Mouse (Mus musculus): Measurements from ENCODE around the gene Ankrd10. TPM values are rescaled to one million over a fixed set of nuclear protein-coding genes. Genes with fewer than 3 reads are reported as not detected.
"Not testable (repeated sequence)": the region's sequence is repeated elsewhere in the genome, so short reads cannot be mapped to it uniquely, and the experiment has no call there.

Gene Ankrd10
- polyA plus RNA-seq (2014; fragmentation: Nextera tagmentation; extraction: Ambion mirVana): 87.0 and 92.0 TPM in 2 replicates

- Histone ChIP-seq H3K4me3 (ENCODE audit: low read depth, low read length) (peak within 1 kb of the TSS; percentile 94), H3K9ac (replicated peaks; ENCODE audit: low read length) (peak within 1 kb of the TSS; percentile 98), H3K27me3 (ENCODE audit: control insufficient read depth, insufficient read depth, low read length) (no peaks in the 10 kb centered on the region), H3K9me3 (replicated peaks; ENCODE audit: control insufficient read depth, low read length) (no peaks in the 10 kb centered on the region), H3K36me3 (replicated peaks; ENCODE audit: control insufficient read depth, insufficient read depth, low read depth, low read length) (peaks cover 7% of the 10 kb centered on the region), H3K27ac (replicated peaks; ENCODE audit: low read depth, low read length) (peak within 1 kb of the TSS; percentile 98), H3K4me1 (ENCODE audit: control insufficient read depth, insufficient read depth, low read length) (no peaks in the 10 kb centered on the region; the same call in 1 of the 2 replicates), H3K4me2 (ENCODE audit: low read depth, low read length) (peak within 1 kb of the TSS; percentile 78)
- DNase-seq (ENCODE audit: low spot score): peak; percentile 98
- 0% methylated on average over 40 of the region's 40 CpGs for WGBS
- peak; percentile 94 for ATAC-seq (replicated peaks; ENCODE audit: insufficient number of reproducible peaks, low FRiP score, low TSS enrichment, low read depth)
These were observed at the start of gene Ankrd10 for GRCm38 (mm10) chr8:11635611-11636081. Gene Ankrd10, minus strand, starts transcription at chr8:11635757.

- H3K27ac ChIP-seq (replicated peaks; ENCODE audit: low read depth, low read length): no peak overlapping the region
- DNase-seq (ENCODE audit: low spot score): no peak
- WGBS: 85% methylated on average over 7 of the region's 7 CpGs
These were observed 49.0 kb upstream of the Ankrd10 start for GRCm38 (mm10) chr8:11684558-11684957.

GRCm38 (mm10) chr8:11668308-11668707, 32.8 kb upstream of the Ankrd10 start:
- no peaks in the 10 kb centered on the region for H3K27me3 ChIP-seq (ENCODE audit: control insufficient read depth, insufficient read depth, low read length)

More at GRCm38 (mm10) chr8:11684558-11684957, 49.0 kb upstream of the Ankrd10 start:
- Histone ChIP-seq H3K4me1 (ENCODE audit: control insufficient read depth, insufficient read depth, low read length) (no peaks in the 10 kb centered on the region), H3K4me3 (ENCODE audit: low read depth, low read length) (no peak overlapping the region), H3K27me3 (ENCODE audit: control insufficient read depth, insufficient read depth, low read length) (no peaks in the 10 kb centered on the region), H3K9ac (replicated peaks; ENCODE audit: low read length) (no peak overlapping the region), H3K36me3 (replicated peaks; ENCODE audit: control insufficient read depth, insufficient read depth, low read depth, low read length) (no peaks in the 10 kb centered on the region), H3K9me3 (replicated peaks; ENCODE audit: control insufficient read depth, low read length) (no peaks in the 10 kb centered on the region), H3K4me2 (ENCODE audit: low read depth, low read length) (no peak overlapping the region)
- no peak for ATAC-seq (replicated peaks; ENCODE audit: insufficient number of reproducible peaks, low FRiP score, low TSS enrichment, low read depth)

GRCm38 (mm10) chr8:11666023-11666716, 30.6 kb upstream of the Ankrd10 start:
- H3K9ac ChIP-seq (replicated peaks; ENCODE audit: low read length); H3K9me3 ChIP-seq (replicated peaks; ENCODE audit: control insufficient read depth, low read length); H3K27ac ChIP-seq (replicated peaks; ENCODE audit: low read depth, low read length); ATAC-seq (replicated peaks; ENCODE audit: insufficient number of reproducible peaks, low FRiP score, low TSS enrichment, low read depth); DNase-seq (ENCODE audit: low spot score); H3K4me3 ChIP-seq (ENCODE audit: low read depth, low read length); H3K4me1 ChIP-seq (ENCODE audit: control insufficient read depth, insufficient read depth, low read length); H3K27me3 ChIP-seq (ENCODE audit: control insufficient read depth, insufficient read depth, low read length); H3K4me2 ChIP-seq (ENCODE audit: low read depth, low read length); H3K36me3 ChIP-seq (replicated peaks; ENCODE audit: control insufficient read depth, insufficient read depth, low read depth, low read length): not testable (repeated sequence)
- 83% methylated on average over 20 of the region's 20 CpGs for WGBS

More at GRCm38 (mm10) chr8:11668308-11668707, 32.8 kb upstream of the Ankrd10 start:
- no peak overlapping the region for H3K4me2 ChIP-seq (ENCODE audit: low read depth, low read length)
- no peak overlapping the region for H3K9ac ChIP-seq (replicated peaks; ENCODE audit: low read length)
- H3K27ac ChIP-seq (replicated peaks; ENCODE audit: low read depth, low read length): no peak overlapping the region
- H3K36me3 ChIP-seq (replicated peaks; ENCODE audit: control insufficient read depth, insufficient read depth, low read depth, low read length): no peaks in the 10 kb centered on the region
- DNase-seq (ENCODE audit: low spot score) (no peak), ATAC-seq (replicated peaks; ENCODE audit: insufficient number of reproducible peaks, low FRiP score, low TSS enrichment, low read depth) (no peak)
- H3K4me1 ChIP-seq (ENCODE audit: control insufficient read depth, insufficient read depth, low read length): no peaks in the 10 kb centered on the region
- H3K4me3 ChIP-seq (ENCODE audit: low read depth, low read length): no peak overlapping the region
- 72% methylated on average over 2 of the region's 2 CpGs for WGBS
- no peaks in the 10 kb centered on the region for H3K9me3 ChIP-seq (replicated peaks; ENCODE audit: control insufficient read depth, low read length)

GRCm38 (mm10) chr8:11661969-11662368, 26.4 kb upstream of the Ankrd10 start:
- DNase-seq (ENCODE audit: low spot score) (no peak), ATAC-seq (replicated peaks; ENCODE audit: insufficient number of reproducible peaks, low FRiP score, low TSS enrichment, low read depth) (no peak)
- no peak overlapping the region for H3K27ac ChIP-seq (replicated peaks; ENCODE audit: low read depth, low read length)
- H3K4me3 ChIP-seq (ENCODE audit: low read depth, low read length): no peak overlapping the region
- H3K9me3 ChIP-seq (replicated peaks; ENCODE audit: control insufficient read depth, low read length): no peaks in the 10 kb centered on the region
- H3K27me3 ChIP-seq (ENCODE audit: control insufficient read depth, insufficient read depth, low read length): no peaks in the 10 kb centered on the region
- WGBS: 80% methylated on average over 3 of the region's 3 CpGs
- no peak overlapping the region for H3K4me2 ChIP-seq (ENCODE audit: low read depth, low read length)
- no peaks in the 10 kb centered on the region for H3K36me3 ChIP-seq (replicated peaks; ENCODE audit: control insufficient read depth, insufficient read depth, low read depth, low read length)
- H3K4me1 ChIP-seq (ENCODE audit: control insufficient read depth, insufficient read depth, low read length): no peaks in the 10 kb centered on the region
- H3K9ac ChIP-seq (replicated peaks; ENCODE audit: low read length): no peak overlapping the region

- Histone ChIP-seq H3K4me2 (ENCODE audit: low read depth, low read length) (no peak overlapping the region), H3K27me3 (ENCODE audit: control insufficient read depth, insufficient read depth, low read length) (no peaks in the 10 kb centered on the region), H3K9ac (replicated peaks; ENCODE audit: low read length) (no peak overlapping the region), H3K36me3 (replicated peaks; ENCODE audit: control insufficient read depth, insufficient read depth, low read depth, low read length) (no peaks in the 10 kb centered on the region), H3K9me3 (replicated peaks; ENCODE audit: control insufficient read depth, low read length) (no peaks in the 10 kb centered on the region), H3K4me1 (ENCODE audit: control insufficient read depth, insufficient read depth, low read length) (no peaks in the 10 kb centered on the region), H3K4me3 (ENCODE audit: low read depth, low read length) (no peak overlapping the region), H3K27ac (replicated peaks; ENCODE audit: low read depth, low read length) (no peak overlapping the region)
- ATAC-seq (replicated peaks; ENCODE audit: insufficient number of reproducible peaks, low FRiP score, low TSS enrichment, low read depth): no peak
- WGBS: 92% methylated on average over 5 of the region's 5 CpGs
- DNase-seq (ENCODE audit: low spot score): no peak
These were observed 14.5 kb upstream of the Ankrd10 start for GRCm38 (mm10) chr8:11650021-11650420.

GRCm38 (mm10) chr8:11643123-11643522, 7.6 kb upstream of the Ankrd10 start:
- no peak overlapping the region for H3K4me3 ChIP-seq (ENCODE audit: low read depth, low read length)
- H3K4me1 ChIP-seq (ENCODE audit: control insufficient read depth, insufficient read depth, low read length): no peaks in the 10 kb centered on the region
- ATAC-seq (replicated peaks; ENCODE audit: insufficient number of reproducible peaks, low FRiP score, low TSS enrichment, low read depth): no peak
- H3K4me2 ChIP-seq (ENCODE audit: low read depth, low read length): no peak overlapping the region
- H3K36me3 ChIP-seq (replicated peaks; ENCODE audit: control insufficient read depth, insufficient read depth, low read depth, low read length): no peaks in the 10 kb centered on the region
- no peak overlapping the region for H3K27ac ChIP-seq (replicated peaks; ENCODE audit: low read depth, low read length)
- H3K9me3 ChIP-seq (replicated peaks; ENCODE audit: control insufficient read depth, low read length): no peaks in the 10 kb centered on the region
- H3K27me3 ChIP-seq (ENCODE audit: control insufficient read depth, insufficient read depth, low read length): no peaks in the 10 kb centered on the region
- DNase-seq (ENCODE audit: low spot score): no peak
- 95% methylated on average over 2 of the region's 2 CpGs for WGBS
- H3K9ac ChIP-seq (replicated peaks; ENCODE audit: low read length): no peak overlapping the region

- WGBS: 40% methylated on average over 2 of the region's 2 CpGs
- H3K27me3 ChIP-seq (ENCODE audit: control insufficient read depth, insufficient read depth, low read length): no peaks in the 10 kb centered on the region
- no peak overlapping the region for H3K9ac ChIP-seq (replicated peaks; ENCODE audit: low read length)
- no peak overlapping the region for H3K4me2 ChIP-seq (ENCODE audit: low read depth, low read length)
- no peak for DNase-seq (ENCODE audit: low spot score)
- H3K27ac ChIP-seq (replicated peaks; ENCODE audit: low read depth, low read length): no peak overlapping the region
- no peaks in the 10 kb centered on the region for H3K4me1 ChIP-seq (ENCODE audit: control insufficient read depth, insufficient read depth, low read length)
- no peaks in the 10 kb centered on the region for H3K9me3 ChIP-seq (replicated peaks; ENCODE audit: control insufficient read depth, low read length)
- H3K4me3 ChIP-seq (ENCODE audit: low read depth, low read length): no peak overlapping the region
- no peak for ATAC-seq (replicated peaks; ENCODE audit: insufficient number of reproducible peaks, low FRiP score, low TSS enrichment, low read depth)
- H3K36me3 ChIP-seq (replicated peaks; ENCODE audit: control insufficient read depth, insufficient read depth, low read depth, low read length): no peaks in the 10 kb centered on the region
These were observed 5.0 kb upstream of the Ankrd10 start for GRCm38 (mm10) chr8:11640606-11641005.

Data from embryonic facial prominence, embryonic 11.5 days (tissue).